Mouse (Mus musculus) lung, postnatal 0 days (tissue): ENCODE results near the gene Pitpnc1.

ENCODE experiments used
- CTCF ChIP-seq: IDR thresholded peaks from 2 replicates; pipeline ENCODE4 v1.5.1; 2016; ENCODE audit warnings: antibody characterized with exemption, mild to moderate bottlenecking
- EP300 ChIP-seq: IDR thresholded peaks from 2 replicates; pipeline ENCODE4 v1.6.1; 2016; ENCODE audit warnings: antibody characterized with exemption, mild to moderate bottlenecking, control low read depth

- TF ChIP-seq CTCF (no peak), EP300 (no peak)
Observed at GRCm38 (mm10) chr11:107410804-107411203, 59.7 kb downstream of the Pitpnc1 start.
